Mouse (Mus musculus): ENCODE results near the gene Olfr845. TPM values are rescaled to one million over a fixed set of nuclear protein-coding genes. Genes with fewer than 3 reads are reported as not detected.

Gene Olfr845
- not detected for total RNA-seq (2021)
- long read RNA-seq, experiment 1, result 0 reads
- long read RNA-seq, experiment 2, result 0 reads

DNA sequence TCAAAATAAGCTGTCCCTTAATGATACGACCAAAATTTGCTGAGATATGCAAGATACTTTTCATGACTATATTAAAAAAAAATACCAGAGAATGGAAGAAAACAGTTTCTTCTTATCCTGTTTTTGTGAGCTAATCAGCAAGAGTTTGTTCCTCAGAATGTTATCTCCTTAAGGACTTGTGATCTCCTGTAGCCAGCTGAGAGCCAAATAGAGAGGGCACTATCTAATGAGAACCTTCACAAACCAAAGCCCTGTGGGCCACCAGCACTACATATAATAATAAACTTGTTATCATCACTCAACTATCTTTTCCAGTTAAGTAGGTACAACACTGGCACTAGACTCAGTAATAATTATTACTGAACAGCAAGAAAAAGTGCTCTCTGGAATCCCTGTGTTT is at the start of gene Olfr845:
Olfr845 (plus strand) TSS at position 301 of the 400 bp plus-strand sequence.
- DNase-seq, result no peak

DNA sequence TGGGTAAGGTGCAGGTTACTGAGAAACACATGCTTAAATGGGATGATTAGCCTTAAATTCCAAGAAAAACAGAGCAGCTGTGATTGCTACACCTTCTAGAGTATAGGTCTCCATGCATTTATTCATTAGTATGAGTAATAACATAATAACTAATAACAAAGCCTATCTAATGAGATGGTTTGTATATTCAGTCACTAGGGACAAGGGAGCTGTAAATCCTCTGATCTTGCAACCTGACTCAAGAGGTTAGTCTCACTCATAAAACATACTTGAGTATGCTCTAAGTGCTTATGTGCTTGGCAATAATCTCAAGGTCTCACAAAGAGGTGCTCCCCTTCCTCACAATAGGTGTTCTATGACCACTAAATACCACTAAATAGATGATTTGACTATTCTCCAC is 20.2 kb upstream of the Olfr845 start, which contains the start of gene Olfr844:
Olfr844 (plus strand) TSS at position 301 of the 400 bp plus-strand sequence.
- no peak for DNase-seq

DNA sequence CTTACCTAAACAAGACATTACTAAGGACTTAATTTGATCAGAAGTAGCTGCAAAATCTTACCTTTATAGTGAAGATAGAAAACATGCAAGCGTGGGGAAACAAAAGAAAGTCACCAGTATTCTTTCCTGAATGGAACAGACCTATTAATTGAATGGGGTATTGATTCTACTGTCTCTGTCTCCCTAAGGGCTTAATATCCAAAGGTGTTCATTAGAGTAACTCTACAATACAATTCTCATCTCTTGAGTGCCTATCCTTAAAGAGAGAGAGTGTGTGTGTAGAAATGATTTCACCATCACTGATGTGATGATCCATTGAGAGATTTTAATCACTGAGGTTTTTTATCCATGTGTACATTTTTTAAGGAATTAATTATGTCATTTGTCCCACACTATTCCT is 27.6 kb downstream of the Olfr845 start, which contains the start of gene Olfr846:
Olfr846 (minus strand) TSS at position 101 of the 400 bp plus-strand sequence.
- no peak for DNase-seq

DNA sequence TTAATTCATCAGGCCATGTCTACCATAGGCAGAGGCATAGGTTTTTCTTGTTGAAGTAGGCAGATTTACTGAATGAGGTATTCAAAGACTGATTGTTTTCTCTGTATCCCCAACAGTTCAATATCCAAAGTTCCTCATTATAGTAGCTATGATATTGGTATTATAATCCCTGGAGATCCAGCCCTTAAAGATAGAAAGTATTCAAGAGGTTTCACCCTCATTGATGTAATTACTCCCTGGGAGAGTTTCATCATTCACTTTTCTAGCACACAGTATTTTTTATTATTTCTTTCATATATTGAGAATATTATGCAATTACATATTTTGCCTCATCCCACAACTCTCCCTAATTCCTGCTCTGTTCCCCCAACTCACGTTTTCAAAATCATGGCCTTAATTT is 42.3 kb downstream of the Olfr845 start, which contains the start of gene Olfr847:
Olfr847 (minus strand) TSS at position 101 of the 400 bp plus-strand sequence.
- DNase-seq, result no peak

Other genes starting within 250 kb of the Olfr845 start
- not detected for gene Olfr836, start 216.1 kb upstream of the Olfr845 start, total RNA-seq (2021)
- not detected for gene Olfr837, start 200.1 kb upstream of the Olfr845 start, total RNA-seq (2021)
- gene Olfr839-ps1, start 159.1 kb upstream of the Olfr845 start, total RNA-seq (2021), result under 1 TPM in 1 of 2 experiments, not detected in 1; 0.03 TPM
- gene Olfr843, start 84.5 kb upstream of the Olfr845 start, total RNA-seq (2021), result not detected
- not detected for gene Olfr844, start 20.1 kb upstream of the Olfr845 start, total RNA-seq (2021)
- not detected for gene Olfr846, start 27.5 kb downstream of the Olfr845 start, total RNA-seq (2021)
- not detected for gene Olfr847, start 42.2 kb downstream of the Olfr845 start, total RNA-seq (2021)
- gene Olfr849, start 103.8 kb downstream of the Olfr845 start, total RNA-seq (2021), result not detected
- gene Olfr850, start 141.8 kb downstream of the Olfr845 start, total RNA-seq (2021), result not detected
- not detected for gene Olfr851, start 156.8 kb downstream of the Olfr845 start, total RNA-seq (2021)
- not detected for gene Olfr853, start 204.6 kb downstream of the Olfr845 start, total RNA-seq (2021)
- gene Olfr854, start 230.9 kb downstream of the Olfr845 start, total RNA-seq (2021), result not detected
- not detected for gene Olfr855, start 246.2 kb downstream of the Olfr845 start, total RNA-seq (2021)